Mouse (Mus musculus): ENCODE results near the gene Ick.
"Not testable (repeated sequence)": the region's sequence is repeated elsewhere in the genome, so short reads cannot be mapped to it uniquely, and the experiment has no call there.

The Ick gene

DNA sequence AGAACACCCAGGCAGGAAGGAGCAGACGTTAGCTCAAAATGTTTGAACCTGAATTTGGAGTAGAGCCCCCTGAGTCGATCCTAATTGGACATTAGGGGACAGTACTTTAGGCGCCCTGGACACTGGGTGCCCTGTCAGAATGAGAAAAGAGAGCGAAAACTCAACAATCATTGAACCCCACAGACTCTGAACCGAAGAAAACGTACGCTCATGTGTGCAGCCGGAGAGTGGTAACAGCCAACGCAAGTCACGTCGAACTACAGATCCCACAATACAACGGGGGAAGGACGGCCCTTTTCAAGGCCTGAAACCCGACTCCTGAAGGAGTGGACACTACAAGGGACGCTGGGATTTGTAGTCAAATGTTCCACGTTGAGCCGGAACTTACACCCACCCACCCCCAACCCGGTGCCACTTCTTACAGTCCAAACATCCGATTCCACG, at the start of gene Ick, which contains the start of gene Fbxo9:
Gene Ick (plus strand): TSS at position 397 of the 444 bp plus-strand sequence.
Gene Fbxo9 (minus strand): TSS at position 270 of the 444 bp plus-strand sequence.
- peak; percentile 61 to 79 for DNase-seq (ENCODE audit: low spot score in 2 of 2)

DNA sequence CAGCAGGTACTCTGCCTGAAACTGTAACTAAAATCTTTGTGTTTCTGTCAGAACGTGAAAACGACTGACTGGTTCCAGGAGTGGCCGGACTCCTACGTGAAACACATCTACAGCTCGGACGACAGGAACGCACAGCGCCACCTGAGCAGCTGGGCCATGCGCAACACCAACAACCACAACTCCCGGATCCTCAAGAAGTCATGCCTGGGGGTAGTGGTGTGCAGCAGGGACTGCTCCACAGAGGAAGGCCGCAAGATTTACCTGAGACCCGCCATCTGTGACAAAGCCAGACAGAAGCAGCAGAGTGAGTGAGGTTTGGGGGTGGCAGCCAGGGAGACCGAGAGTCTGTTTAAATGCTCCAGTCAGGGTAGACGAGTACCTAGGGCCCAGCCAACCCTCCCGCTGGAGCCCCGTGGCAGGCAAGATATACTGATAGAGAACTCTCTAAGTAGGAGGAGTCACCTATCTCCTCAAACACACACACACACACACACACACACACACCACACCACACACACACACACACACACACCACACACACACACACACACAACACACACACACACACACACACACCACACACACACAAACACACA, 49.4 kb upstream of the Ick start:
- DNase-seq (ENCODE audit: low spot score in 2 of 2), result no peak

DNA sequence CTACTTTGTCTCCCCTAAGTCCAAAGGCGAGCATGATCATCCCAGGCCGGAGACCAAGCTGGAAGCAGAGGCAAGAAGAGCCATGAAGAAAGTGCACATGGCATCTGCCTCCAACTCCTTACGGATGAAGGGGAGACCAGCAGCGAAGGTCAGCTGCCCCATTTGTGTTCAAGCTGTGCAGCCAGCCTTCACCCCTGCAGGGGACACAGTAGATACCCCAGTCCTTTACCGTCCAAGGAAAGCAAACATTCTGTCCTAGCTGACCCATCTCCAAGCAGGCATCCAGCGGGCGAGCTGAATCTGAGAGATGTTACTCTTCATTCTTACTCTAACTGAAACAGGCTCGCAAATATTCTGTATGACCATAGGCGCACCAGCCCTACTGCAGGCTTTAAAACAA, 46.6 kb upstream of the Ick start:
- DNase-seq (ENCODE audit: low spot score in 2 of 2), result no peak

DNA sequence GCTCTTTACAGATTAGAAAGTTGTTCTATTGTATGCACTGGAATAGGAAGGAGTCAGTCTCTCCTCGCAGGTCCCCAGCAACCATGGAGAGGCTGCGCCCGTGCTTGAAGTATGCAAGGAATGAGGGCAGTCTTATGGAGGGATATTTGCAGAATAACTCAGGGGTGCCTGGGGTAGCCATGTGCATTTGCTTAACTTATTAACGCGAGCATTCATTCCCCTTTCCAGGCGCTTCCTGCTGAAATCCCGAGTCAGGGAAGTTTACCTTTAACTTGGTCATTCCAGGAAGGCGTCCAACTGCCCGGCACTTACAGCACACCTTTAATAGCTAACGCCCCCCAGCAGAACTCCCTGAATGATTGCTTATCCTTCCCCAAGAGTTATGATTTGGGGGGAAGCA, 44.9 kb upstream of the Ick start:
- DNase-seq (ENCODE audit: low spot score in 2 of 2), result no peak

DNA sequence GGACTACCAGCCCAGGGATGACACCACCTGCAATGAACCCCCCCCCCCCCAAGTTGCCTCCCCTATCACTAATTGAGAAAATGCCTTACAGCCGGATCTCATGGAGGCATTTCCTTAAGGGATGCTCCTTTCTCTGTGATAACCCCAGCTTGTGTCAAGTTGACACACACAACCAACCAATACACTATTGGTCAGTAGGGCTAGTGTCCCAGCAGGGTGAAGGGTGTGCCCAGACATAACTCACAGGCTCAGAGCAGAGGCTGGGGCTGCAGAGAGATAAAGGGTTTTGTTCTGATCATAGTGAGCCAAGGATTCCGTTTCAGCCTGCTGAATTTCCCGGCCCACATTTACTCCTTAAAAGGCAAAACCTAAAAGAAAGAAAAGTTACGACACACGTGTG, 38.5 kb upstream of the Ick start:
- DNase-seq (ENCODE audit: low spot score in 2 of 2), result no peak

DNA sequence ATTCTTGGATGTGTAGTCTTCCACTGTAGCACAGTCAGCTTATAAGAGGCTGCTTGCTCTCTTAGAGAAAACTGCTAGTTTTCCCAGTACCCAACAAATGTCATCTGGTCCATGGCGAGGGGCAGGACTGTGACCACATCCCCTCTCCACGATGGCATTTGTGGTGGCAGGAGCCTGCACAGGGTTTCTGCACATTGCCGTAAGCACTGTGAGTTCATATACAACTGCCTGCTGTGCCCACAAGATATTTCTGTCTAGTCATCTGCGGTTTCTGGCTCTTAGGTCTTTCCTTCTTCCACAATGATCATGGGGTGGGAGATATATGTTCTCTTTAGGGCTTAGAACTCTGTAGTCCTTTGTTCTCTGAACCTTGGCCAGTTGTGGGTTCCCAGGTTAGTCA, 37.4 kb upstream of the Ick start:
- no peak for DNase-seq (ENCODE audit: low spot score in 2 of 2)

DNA sequence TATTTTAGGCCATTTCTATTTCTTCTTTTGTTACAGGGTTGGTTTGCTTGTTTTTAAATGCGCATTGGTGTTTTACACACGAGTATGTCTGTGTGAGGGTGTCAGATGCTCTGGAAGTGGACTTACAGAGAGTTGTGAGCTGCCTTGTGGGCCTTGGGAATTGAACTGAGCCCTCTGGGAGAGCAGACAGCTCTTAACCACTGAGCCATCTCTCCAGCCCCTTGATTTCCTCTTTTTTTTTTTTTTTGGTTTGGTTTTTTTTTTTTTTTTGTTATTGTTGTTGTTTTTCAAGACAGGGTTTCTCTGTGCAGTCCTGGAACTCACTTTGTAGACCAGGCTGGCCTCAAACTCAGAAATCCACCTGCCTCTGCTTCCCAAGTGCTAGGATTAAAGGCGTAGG, 35.7 kb upstream of the Ick start:
- DNase-seq (ENCODE audit: low spot score in 2 of 2), result not testable (repeated sequence)

DNA sequence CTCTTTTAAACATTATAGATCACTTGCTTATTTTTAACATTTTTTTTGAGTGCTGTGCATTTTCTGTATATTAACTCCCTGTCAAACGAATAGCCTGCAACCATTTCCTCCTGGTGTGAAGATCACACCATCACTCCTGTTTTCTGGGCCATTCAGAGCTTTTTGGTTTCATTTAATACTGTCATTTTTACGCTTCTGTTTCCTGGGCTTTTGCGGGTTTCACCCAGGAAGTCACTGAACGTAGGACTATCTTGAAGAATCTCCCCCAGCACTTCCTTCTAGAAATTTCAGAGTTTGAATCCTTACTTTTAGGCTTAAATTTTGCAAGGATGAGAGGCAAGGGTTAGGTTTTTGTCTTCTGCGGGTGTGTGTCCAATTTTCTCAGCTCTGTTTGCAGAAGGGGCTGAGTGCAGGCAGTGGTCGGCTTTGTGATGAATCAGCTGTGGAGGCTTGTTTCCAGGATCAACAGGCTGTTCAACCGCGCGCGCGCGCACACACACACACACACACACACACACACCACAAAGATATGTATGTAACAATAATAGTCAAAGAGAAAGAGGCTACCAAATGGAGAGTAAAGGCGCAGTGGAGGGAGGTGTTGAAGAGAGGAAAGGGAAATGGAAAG, 35.2 kb upstream of the Ick start:
- no peak for DNase-seq (ENCODE audit: low spot score in 2 of 2)

DNA sequence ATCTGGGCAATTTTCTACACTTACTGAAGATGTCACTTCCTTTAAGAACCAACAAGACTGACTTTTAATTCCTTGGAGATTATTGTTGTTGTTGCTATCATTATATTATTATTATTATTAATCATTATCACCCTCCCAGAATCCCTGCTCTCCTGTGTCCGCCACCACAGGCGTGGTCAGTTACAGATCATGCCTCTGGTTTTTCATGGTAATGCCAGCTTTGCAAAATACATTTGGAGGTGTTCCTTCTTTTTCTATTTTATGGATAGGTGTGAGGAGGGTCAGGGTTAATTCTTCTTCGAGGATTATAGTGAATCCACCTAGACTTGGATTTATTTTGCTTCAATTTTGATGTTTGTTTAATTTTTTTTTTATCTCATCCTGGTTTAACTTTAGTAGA, 33.7 kb upstream of the Ick start:
- DNase-seq (ENCODE audit: low spot score in 2 of 2), result no peak

DNA sequence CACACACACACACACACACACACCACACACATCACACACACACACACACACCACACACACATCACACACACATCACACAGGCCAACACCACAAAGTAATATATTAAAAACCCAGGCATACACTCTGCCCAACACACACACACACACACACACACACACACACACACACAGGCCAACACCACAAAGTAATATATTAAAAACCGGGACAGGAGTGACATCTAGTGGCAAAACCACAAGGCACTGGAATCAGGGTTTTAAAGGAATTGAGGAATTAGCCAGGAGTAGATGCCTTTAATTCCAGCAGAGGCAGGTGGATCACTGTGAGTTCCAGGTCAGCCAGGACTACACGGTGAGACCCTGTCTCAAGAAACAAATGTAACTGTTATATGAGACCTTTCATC, 30.8 kb upstream of the Ick start:
- no peak for DNase-seq (ENCODE audit: low spot score in 2 of 2)

DNA sequence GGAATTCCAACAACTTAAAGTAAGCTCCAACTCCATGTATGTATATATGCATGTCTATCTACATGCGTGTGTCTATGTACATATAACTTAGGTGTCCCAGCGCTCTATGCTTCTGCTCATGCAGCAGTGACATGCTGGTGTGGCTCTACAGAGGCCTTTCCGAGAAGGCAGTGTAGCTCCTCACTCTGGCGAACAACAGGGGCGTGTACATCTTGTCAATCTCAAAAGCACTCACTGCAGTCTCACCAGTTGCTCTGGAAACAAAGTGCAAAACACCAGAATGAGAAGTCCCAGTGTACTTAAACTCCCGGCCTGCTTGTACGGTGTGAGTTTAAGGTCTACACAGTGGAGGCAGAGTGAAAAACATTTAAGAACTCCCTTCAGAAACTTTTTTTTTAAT, 27.2 kb upstream of the Ick start:
- DNase-seq (ENCODE audit: low spot score in 2 of 2), result no peak

DNA sequence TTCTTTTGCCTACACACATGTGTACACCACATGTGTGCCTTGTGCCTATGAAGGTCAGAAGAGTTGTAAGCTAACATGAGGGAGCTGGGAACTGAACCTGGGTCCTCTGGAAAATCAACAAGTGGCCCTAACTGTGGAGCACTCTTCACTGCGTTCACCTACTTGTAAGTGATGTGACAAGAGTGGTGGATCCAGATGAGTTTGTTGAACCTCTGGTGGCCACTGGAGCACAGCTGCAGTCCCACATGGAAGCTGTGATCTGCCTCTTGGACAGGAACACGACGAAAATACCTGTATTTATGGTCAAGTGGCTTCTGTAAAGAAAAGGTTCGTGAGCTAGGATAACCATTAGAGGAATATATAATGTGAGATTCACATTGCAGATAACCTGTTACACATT, 24.7 kb upstream of the Ick start:
- no peak for DNase-seq (ENCODE audit: low spot score in 2 of 2)

DNA sequence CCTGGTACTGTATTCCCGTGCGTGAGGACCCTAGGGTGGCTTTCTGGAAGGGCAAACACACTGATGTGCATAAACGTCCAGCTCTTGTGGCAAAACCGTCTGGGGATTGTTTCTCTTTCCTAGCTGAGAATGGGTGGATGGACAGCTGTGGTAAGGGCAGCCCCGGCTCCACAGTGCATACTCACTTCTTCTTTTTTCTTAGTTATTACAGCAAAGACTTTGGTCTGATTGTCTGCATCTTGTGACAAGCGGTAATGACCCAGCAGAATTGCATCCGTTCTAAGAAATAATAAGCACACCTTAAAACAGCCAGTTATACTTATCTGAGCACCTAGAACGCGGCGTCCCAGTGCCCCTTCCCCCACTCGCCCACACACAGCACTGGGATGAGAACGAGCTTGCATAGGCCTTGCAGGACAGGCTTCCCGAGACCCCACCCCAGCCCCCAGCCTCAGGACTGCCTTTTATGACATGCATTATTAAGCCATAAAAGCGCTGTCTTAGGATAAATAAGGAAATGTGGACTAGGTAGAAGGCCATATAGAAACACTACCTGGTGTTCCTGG, 23.2 kb upstream of the Ick start:
- no peak for DNase-seq (ENCODE audit: low spot score in 2 of 2)

DNA sequence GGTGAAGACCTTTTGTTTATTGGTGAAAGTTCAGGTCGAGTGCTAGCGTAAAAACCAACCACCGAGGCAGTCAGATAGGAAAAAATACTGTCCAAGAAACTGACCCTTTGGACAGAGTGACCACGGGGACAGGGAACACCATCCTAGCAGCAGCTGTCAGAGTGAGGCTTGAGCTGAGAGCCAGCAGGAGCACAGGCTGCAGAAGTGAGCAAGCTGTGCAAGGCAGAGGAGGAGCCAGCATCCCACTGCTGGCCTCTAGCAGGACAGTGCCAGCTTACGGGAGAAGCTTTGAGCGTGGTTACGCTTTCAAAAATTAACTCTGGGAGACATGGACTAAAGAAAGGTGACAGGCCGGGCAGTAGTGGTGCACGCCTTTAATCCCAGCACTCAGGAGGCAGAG, 21.2 kb upstream of the Ick start:
- no peak for DNase-seq (ENCODE audit: low spot score in 2 of 2)

DNA sequence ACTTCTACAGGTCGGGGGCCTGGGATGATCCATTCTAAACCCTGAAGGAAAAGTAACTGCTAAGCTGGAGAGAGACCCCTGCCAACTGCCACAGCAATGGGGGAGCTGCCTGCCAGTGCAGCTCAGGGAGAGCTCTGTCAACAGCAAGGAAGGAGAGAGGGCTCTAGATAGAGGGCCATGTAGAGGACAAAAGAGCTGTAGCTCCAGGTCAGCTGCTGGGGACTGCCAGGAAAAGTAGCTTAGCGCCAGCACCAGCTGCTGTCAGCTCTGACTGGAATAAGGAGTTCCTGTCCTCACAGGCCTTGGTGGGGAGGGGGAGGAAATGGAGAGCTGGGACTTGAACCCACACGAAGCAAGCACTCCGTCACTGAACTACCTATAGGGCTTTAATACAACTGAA, 20.5 kb upstream of the Ick start:
- no peak for DNase-seq (ENCODE audit: low spot score in 2 of 2)

DNA sequence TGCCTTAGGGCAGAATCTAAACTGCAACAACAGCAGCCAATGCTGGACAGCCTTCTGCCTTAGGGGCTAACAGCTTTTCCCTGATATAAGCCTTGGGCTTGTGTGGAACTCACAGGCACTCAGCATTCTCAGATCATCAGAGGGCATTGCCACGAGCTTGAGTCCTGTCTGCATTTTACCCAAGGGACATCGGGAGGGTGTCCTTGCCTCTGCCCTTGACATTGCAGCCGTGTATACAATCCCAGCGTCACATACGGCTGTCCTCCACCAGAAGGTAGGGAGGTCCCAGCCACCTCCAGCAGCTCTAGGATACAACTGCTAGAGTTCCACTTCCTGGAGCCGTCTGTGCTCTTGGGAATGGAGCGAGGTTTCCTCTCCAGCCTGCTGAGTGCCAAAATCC, 20.0 kb upstream of the Ick start:
- no peak for DNase-seq (ENCODE audit: low spot score in 2 of 2)

DNA sequence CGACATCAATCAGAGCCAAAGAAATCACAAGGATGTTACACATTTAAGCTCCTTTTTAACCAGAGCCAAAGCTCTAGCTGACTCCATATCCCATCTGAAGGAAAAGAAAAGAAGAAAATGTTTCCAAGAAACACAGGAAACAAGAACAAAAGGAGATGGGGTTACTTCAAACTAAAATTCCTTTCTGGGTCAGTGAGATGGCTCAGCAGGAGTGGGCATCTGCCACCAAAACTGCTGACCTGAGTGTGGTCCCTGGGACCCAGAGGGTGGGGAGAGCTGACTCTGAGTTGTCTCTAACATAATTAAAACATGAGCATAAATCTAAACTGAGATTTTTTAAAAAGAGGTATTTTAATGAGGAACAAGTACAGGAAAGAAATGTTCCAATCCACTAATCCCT, 19.1 kb upstream of the Ick start:
- DNase-seq (ENCODE audit: low spot score in 2 of 2), result no peak

DNA sequence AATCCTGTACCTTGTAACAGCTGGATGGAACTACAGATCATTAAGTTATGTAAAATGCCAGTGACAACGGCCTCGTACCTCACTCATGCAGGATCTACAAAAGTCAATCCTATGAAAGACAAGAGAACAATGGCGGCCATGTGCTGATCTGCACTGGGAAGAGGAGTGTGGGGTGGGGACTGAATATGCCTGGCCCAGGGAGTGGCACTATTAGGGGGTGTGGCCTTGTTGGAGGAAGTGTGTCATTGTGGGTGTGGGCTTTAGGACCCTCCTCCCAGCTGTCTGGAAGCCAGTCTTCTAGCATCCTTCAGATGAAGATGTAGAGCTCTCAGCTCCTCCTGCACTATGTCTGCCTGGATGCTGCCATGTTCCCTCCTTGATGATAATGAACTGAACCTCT, 18.4 kb upstream of the Ick start:
- DNase-seq (ENCODE audit: low spot score in 2 of 2), result no peak

DNA sequence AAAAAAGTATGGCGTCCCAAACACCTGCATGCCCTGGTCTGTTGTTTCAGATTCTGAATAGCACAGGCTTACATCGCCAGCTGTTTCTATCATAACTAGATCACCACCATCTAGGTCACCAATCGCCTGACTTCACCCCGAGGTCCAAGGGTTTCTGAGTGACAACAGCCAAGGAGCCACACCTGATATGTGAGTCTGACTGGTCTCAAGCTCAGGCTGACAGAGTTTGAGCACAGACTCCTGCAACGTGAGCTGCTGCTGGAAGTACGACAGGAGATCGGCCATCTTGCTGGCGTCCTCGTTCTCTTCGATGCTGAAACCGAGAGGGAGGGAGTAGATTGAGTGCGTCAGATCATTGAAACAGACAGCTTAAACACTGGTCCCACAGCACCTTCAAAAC, 13.3 kb upstream of the Ick start:
- DNase-seq (ENCODE audit: low spot score in 2 of 2), result no peak

DNA sequence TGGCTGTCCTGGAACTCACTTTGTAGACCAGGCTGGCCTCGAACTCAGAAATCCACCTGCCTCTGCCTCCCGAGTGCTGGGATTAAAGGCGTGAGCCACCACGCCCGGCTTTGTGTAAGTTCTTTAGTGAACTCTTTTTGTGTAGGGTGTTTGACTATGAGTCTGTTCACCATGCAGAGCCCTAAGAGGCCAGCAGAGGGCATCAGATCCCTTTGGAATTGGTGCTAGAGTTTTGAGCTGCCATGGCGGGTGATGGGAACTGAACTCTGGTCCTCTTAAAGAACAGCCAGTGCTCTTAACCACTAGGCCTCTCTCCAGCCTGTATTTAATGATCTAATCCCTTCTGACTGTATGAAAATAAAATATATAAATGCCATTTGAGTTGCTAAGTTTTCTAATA, 12.6 kb upstream of the Ick start:
- no peak for DNase-seq (ENCODE audit: low spot score in 2 of 2)

DNA sequence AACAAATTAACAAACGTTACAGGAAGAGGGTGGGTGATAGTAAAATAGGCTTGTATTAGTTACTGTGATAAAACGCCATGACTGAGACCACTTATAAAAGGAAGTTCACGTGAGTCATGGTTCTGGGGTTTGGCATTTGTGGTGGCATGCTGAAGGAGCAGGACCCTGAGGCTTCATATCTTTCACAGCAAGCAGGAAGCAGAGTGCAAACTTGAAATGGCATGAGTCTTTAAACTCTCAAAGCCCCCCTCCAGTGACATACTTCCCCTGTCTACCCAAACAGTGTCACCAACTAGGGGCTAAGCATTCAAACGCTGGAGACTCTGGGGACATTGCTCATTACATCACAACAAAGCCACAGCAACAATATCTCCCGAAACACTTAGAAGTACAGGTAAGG, 8.0 kb upstream of the Ick start:
- DNase-seq (ENCODE audit: low spot score in 2 of 2), result no peak

DNA sequence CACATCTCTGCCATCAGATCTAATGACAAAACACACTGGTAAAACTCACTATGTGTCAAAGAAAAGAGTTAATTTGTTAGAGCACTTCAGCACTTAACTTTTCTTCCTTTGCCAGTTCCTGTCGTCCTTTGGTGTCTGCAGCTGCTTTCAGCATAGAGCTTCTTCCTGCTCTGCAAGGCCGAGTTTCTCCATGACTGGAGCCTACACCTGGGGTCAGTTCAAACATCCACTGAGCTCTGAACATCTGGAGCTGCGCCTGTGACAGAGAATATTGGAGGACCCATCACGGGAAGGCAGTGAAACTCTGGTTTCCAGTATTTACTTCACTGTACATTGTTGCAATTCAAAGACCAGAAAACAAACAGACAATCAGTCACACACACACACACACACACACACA, 7.6 kb upstream of the Ick start:
- DNase-seq (ENCODE audit: low spot score in 2 of 2), result no peak

DNA sequence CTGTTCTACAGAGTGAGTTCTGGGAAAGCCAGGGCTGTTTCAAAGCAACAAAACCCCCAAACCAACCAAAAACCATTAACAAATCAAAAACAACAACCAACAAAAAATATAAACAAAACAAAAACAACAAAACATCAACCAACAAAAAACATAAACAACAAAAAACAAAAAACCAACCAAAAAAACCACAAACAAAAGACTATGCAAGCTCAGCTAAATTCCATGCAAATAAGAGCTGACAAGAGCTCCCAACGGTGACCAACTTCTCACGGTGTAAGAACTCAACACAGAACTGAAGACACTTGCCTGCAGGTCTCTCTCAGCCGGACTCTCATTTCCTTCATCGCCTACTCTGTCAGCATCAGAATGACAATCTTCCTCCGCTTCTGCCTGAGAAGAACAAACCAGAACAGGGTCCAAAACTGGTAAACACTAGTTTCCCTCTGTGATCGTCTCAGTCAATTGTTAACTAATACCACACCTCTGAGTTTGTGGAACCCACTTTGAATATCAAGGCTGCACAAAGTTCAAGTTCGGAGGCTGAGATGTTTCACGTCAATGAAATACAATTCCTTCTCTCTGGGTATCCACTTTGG, 4.9 kb upstream of the Ick start:
- DNase-seq (ENCODE audit: low spot score in 2 of 2), result no peak

Data from frontal cortex, postnatal 25 days (tissue).